Mouse (Mus musculus) adrenal gland, postnatal 25 days (tissue): ENCODE measurements around the gene Grrp1. TPM values are rescaled to one million over a fixed set of nuclear protein-coding genes. Genes with fewer than 3 reads are reported as not detected.
"Not testable (repeated sequence)": the region's sequence is repeated elsewhere in the genome, so short reads cannot be mapped to it uniquely, and the experiment has no call there.

ENCODE experiments used
- DNase-seq: peaks from one replicate; pipeline ENCODE4 v3.0.0; 2021; ENCODE audit warnings: mixed read lengths
- total RNA-seq: library from RNA; stranded (reverse); gene quantifications from 2 replicates; pipeline ENCODE4 v1.2.3, GENCODE M21; 2021

Grrp1 gene
- total RNA-seq, 1 experiment from 2014 or later, result 8.3 TPM

- not testable (repeated sequence) for DNase-seq
These were observed 15.7 kb upstream of the Grrp1 start for GRCm38 (mm10) chr4:134269622-134270021.

- DNase-seq, result no peak
These were observed 14.3 kb upstream of the Grrp1 start for GRCm38 (mm10) chr4:134268102-134268655.

- no peak for DNase-seq
These were observed 12.1 kb upstream of the Grrp1 start for GRCm38 (mm10) chr4:134265860-134266585.

- DNase-seq, result peak; percentile 76
These were observed 9.3 kb upstream of the Grrp1 start for GRCm38 (mm10) chr4:134263191-134263590.

GRCm38 (mm10) chr4:134258354-134258753 lies 4.4 kb upstream of the Grrp1 start:
- DNase-seq, result no peak

- no peak for DNase-seq
These were observed 3.5 kb upstream of the Grrp1 start for GRCm38 (mm10) chr4:134257198-134258009.

GRCm38 (mm10) chr4:134256407-134257197 lies 2.7 kb upstream of the Grrp1 start:
- DNase-seq, result no peak

GRCm38 (mm10) chr4:134255854-134256253 lies 1.9 kb upstream of the Grrp1 start:
- no peak for DNase-seq

- no peak for DNase-seq
These were observed 929 bp upstream of the Grrp1 start for GRCm38 (mm10) chr4:134254835-134255234.

GRCm38 (mm10) chr4:134252911-134253721 lies 790 bp downstream of the Grrp1 start:
- no peak for DNase-seq

GRCm38 (mm10) chr4:134252131-134252910 lies 1.6 kb downstream of the Grrp1 start:
- DNase-seq, result no peak

- DNase-seq, result peak; percentile 45
These were observed 2.4 kb downstream of the Grrp1 start for GRCm38 (mm10) chr4:134251241-134252130.

GRCm38 (mm10) chr4:134250930-134251240 lies 3.0 kb downstream of the Grrp1 start:
- no peak for DNase-seq

GRCm38 (mm10) chr4:134250116-134250929 lies 3.6 kb downstream of the Grrp1 start:
- no peak for DNase-seq

- peak; percentile 78 for DNase-seq
These were observed 4.3 kb downstream of the Grrp1 start for GRCm38 (mm10) chr4:134249651-134250050.

GRCm38 (mm10) chr4:134246719-134247258 lies 7.1 kb downstream of the Grrp1 start, which contains the start of gene Gm30191:
Gm30191 (plus strand) TSS chr4:134246935.
- no peak for DNase-seq

- no peak for DNase-seq
These were observed 7.7 kb downstream of the Grrp1 start for GRCm38 (mm10) chr4:134246256-134246655.

- DNase-seq, result peak; percentile 97
These were observed 8.6 kb downstream of the Grrp1 start, which contains the start of gene Zfp593 for GRCm38 (mm10) chr4:134245148-134245843. Zfp593 (minus strand) TSS chr4:134245592.
